In the genomic region with DNA sequence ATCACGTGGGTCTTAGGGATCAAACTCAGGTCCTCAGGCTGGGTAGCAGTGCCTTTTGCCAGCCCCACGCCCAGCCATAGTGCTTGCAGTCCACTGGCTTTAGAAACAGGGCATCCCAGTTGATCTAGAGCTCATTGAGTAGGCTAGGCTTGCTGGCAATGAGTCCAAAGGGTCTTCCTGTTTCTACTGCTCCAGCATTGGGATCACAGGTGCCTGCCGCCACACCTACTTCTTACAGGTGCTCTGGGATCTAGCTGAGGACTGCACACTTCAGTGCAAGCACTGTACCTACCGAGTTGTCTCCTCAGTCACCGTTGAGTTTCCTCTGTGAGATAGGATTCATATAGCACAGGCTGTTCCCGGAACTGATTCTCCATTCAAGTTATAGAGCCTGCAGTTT, we compare ENCODE assay signal across 16 mouse cellular contexts.
"Had no signal": no experiment of that assay in that cellular context is flagged by ENCODE, and none has a peak within 500 bp of the region (broad histone marks: within the 10 kb centered on the region; RNA-seq: fewer than 3 reads in every experiment).

No protein-coding gene starts in this region.

- H3K27me3 ChIP-seq: midbrain, embryonic 12.5 days; neural tube, embryonic 13.5 days; neural tube, embryonic 15.5 days; stomach, embryonic 15.5 days had no signal

- H3K9me3 ChIP-seq: midbrain, embryonic 10.5 days; midbrain, embryonic 12.5 days; neural tube, embryonic 13.5 days; neural tube, embryonic 15.5 days; stomach, embryonic 15.5 days had no signal

- H3K27ac ChIP-seq: midbrain, embryonic 10.5 days; midbrain, embryonic 12.5 days; neural tube, embryonic 13.5 days; neural tube, embryonic 15.5 days; stomach, embryonic 15.5 days; stomach, postnatal 0 days had no signal

- H3K9ac ChIP-seq: lung, embryonic 14.5 days; midbrain, embryonic 12.5 days; neural tube, embryonic 13.5 days; neural tube, embryonic 15.5 days; stomach, embryonic 15.5 days had no signal

- H3K36me3 ChIP-seq: neural tube, embryonic 13.5 days; neural tube, embryonic 15.5 days; stomach, embryonic 15.5 days had no signal

- H3K4me1 ChIP-seq: midbrain, embryonic 10.5 days; midbrain, embryonic 12.5 days; neural tube, embryonic 13.5 days; neural tube, embryonic 15.5 days; stomach, embryonic 15.5 days had no signal

- H3K4me2 ChIP-seq: lung, embryonic 14.5 days; midbrain, embryonic 12.5 days; neural tube, embryonic 13.5 days; neural tube, embryonic 15.5 days; stomach, embryonic 15.5 days had no signal

- H3K4me3 ChIP-seq: midbrain, embryonic 10.5 days; midbrain, embryonic 12.5 days; myocyte; neural tube, embryonic 13.5 days; neural tube, embryonic 15.5 days; stomach, embryonic 15.5 days had no signal

- ATAC-seq: midbrain, embryonic 16.5 days had no signal

- DNase-seq: lung, adult 18-20 months; lung, embryonic 14.5 days; lung, postnatal 10 days; lung, postnatal 4 days; midbrain, embryonic 14.5 days; right cerebral cortex, postnatal 14 days; thymus, adult 2 months; thymus, postnatal 36 days had no signal
